9 mouse cellular contexts compared by ENCODE assay signal in genomic region chr8:105438865-105439264, GRCm38 (mm10). TPM values are rescaled to one million over a fixed set of nuclear protein-coding genes. Genes with fewer than 3 reads are reported as not detected.
A peak's percentile ranks its signal among the peaks of the same experiment; 100 is the strongest.
DNase-seq lines count a peak whose midpoint lies in the region; ATAC-seq and TF ChIP-seq lines count a peak whose summit lies in the region.
"Had no signal": no experiment of that assay in that cellular context is flagged by ENCODE, and none has a peak within 500 bp of the region (broad histone marks: within the 10 kb centered on the region; RNA-seq: fewer than 3 reads in every experiment).

No protein-coding gene starts in this region.

- no peaks in the 10 kb centered on the region for H3K36me3 ChIP-seq in neural tube, embryonic 11.5 days (ENCODE audit: control insufficient read depth, insufficient read depth, low read length)

- H3K9ac ChIP-seq in neural tube, embryonic 11.5 days (ENCODE audit: low read length), result no peak overlapping the region

- WGBS in cerebellum, adult 2 months, result 66% methylated on average over 5 of the region's 5 CpGs
- 34% methylated on average over 5 of the region's 5 CpGs for WGBS in neural tube, embryonic 11.5 days

- no peaks in the 10 kb centered on the region for H3K27me3 ChIP-seq in cerebellum, adult 2 months (ENCODE audit: control insufficient read depth, insufficient read depth, low read length)
- H3K27me3 ChIP-seq in neural tube, embryonic 11.5 days (ENCODE audit: control insufficient read depth, insufficient read depth, low read length), result no peaks in the 10 kb centered on the region

- H3K9me3 ChIP-seq in neural tube, embryonic 11.5 days (ENCODE audit: control insufficient read depth, low read length), result no peaks in the 10 kb centered on the region

- H3K27ac ChIP-seq in cerebellum, adult 2 months (ENCODE audit: insufficient read depth, low read length), result no peak overlapping the region
- no peak overlapping the region for H3K27ac ChIP-seq in neural tube, embryonic 11.5 days (ENCODE audit: low read depth, low read length)

- no peak for TF ChIP-seq POLR2A in cerebellum, adult 2 months (IDR thresholded peaks at IDR 0.05; ENCODE audit: borderline replicate concordance, insufficient read depth, low read length)

- ATAC-seq in neural tube, embryonic 11.5 days (ENCODE audit: insufficient read depth, low FRiP score, low TSS enrichment), result no peak

- TF ChIP-seq CTCF in cerebellum, adult 2 months (IDR thresholded peaks at IDR 0.05; ENCODE audit: borderline replicate concordance, insufficient read depth, low read depth, low read length), result peak; percentile 38; the same call in 1 of the 2 replicates

- no peak for DNase-seq in cerebellum, adult 2 months
- no peak for DNase-seq in cerebellum, adult 9-11 months
- DNase-seq in left cerebral cortex, postnatal 4 days, result peak; percentile 62
- no peak for DNase-seq in left cerebral cortex, adult 8-10 months (ENCODE audit: low spot score in 2 of 2)
- DNase-seq in adrenal gland, postnatal 36 days, result peak; percentile 30 to 49
- DNase-seq in induced T-regulatory cell, adult 2 months (ENCODE audit: low read depth), result peak; percentile 58
- DNase-seq in neural tube, embryonic 11.5 days (ENCODE audit: low spot score), result peak; percentile 62
- DNase-seq in urinary bladder, adult 2 months (ENCODE audit: low spot score), result no peak

- H3K4me3 ChIP-seq in cerebellum, adult 2 months (replicated peaks; ENCODE audit: insufficient read depth, low read depth, low read length), result no peak overlapping the region
- no peak overlapping the region for H3K4me3 ChIP-seq in neural tube, embryonic 11.5 days (ENCODE audit: low read depth, low read length)

- H3K4me2 ChIP-seq in neural tube, embryonic 11.5 days (ENCODE audit: low read depth), result no peak overlapping the region

- no peaks in the 10 kb centered on the region for H3K4me1 ChIP-seq in cerebellum, adult 2 months (ENCODE audit: control insufficient read depth, insufficient read depth, low read length)
- H3K4me1 ChIP-seq in neural tube, embryonic 11.5 days (ENCODE audit: control insufficient read depth, insufficient read depth, low read length), result no peaks in the 10 kb centered on the region

- intact Hi-C loops in left cerebral cortex, postnatal 4 days (cut with DNase I), result no loop called here

RNA-seq across cellular contexts. Expression of gene Lrrc36, which starts 25.5 kb away (rescaled TPM):
- polyA plus RNA-seq in cerebellum, adult 2 months (2012; rRNA removed), result 0.65 and 1.2 TPM in 2 replicates
- total RNA-seq in left cerebral cortex, postnatal 4 days (2021), result under 1 TPM; 0.40 to 0.64 TPM
- total RNA-seq in left cerebral cortex, adult 8-10 months (2022), result under 1 TPM; 0.40 to 0.82 (median 0.62) TPM
- 1 to 10 TPM; 2.4 to 2.8 TPM for total RNA-seq in adrenal gland, postnatal 36 days (2021)
- polyA plus RNA-seq in neural tube, embryonic 11.5 days (2014; fragmentation: Nextera tagmentation; extraction: Ambion mirVana), result 0.92 and 1.6 TPM in 2 replicates
- polyA plus RNA-seq in urinary bladder, adult 2 months (2012; rRNA removed), result 0.48 and 0.53 TPM in 2 replicates

RNA-seq across cellular contexts. Expression of gene Kctd19, which starts 25.6 kb away (rescaled TPM):
- polyA plus RNA-seq in cerebellum, adult 2 months (2012; rRNA removed), result 0.05 TPM in 1 of 2 replicates, not detected in the other
- not detected for total RNA-seq in left cerebral cortex, postnatal 4 days (2021)
- not detected for total RNA-seq in left cerebral cortex, adult 8-10 months (2022)
- total RNA-seq in adrenal gland, postnatal 36 days (2021), result not detected
- not detected in 2 replicates for polyA plus RNA-seq in neural tube, embryonic 11.5 days (2014; fragmentation: Nextera tagmentation; extraction: Ambion mirVana)
- 0.06 and 0.10 TPM in 2 replicates for polyA plus RNA-seq in urinary bladder, adult 2 months (2012; rRNA removed)
- total RNA-seq: layer of hippocampus, postnatal 25 days had no signal

RNA-seq across cellular contexts. Expression of gene Tppp3, which starts 32.5 kb away (rescaled TPM):
- polyA plus RNA-seq in cerebellum, adult 2 months (2012; rRNA removed), result 286 and 297 TPM in 2 replicates
- total RNA-seq in left cerebral cortex, postnatal 4 days (2021), result 10 to 100 TPM; 67.5 to 67.6 TPM
- total RNA-seq in left cerebral cortex, adult 8-10 months (2022), result 10 to 100 TPM; 59.3 to 66.5 (median 60.9) TPM
- 10 to 100 TPM; 23.6 to 36.2 TPM for total RNA-seq in adrenal gland, postnatal 36 days (2021)
- 218 and 229 TPM in 2 replicates for polyA plus RNA-seq in neural tube, embryonic 11.5 days (2014; fragmentation: Nextera tagmentation; extraction: Ambion mirVana)
- polyA plus RNA-seq in urinary bladder, adult 2 months (2012; rRNA removed), result 84.1 and 93.7 TPM in 2 replicates

RNA-seq across cellular contexts. Expression of gene Zdhhc1, which starts 57.8 kb away (rescaled TPM):
- 64.7 and 67.9 TPM in 2 replicates for polyA plus RNA-seq in cerebellum, adult 2 months (2012; rRNA removed)
- 10 to 100 TPM; 16.6 to 21.3 TPM for total RNA-seq in left cerebral cortex, postnatal 4 days (2021)
- total RNA-seq in left cerebral cortex, adult 8-10 months (2022), result 10 to 100 TPM; 38.3 to 45.8 (median 42.9) TPM
- 10 to 100 TPM; 16.0 to 17.7 TPM for total RNA-seq in adrenal gland, postnatal 36 days (2021)
- 18.5 and 18.9 TPM in 2 replicates for polyA plus RNA-seq in neural tube, embryonic 11.5 days (2014; fragmentation: Nextera tagmentation; extraction: Ambion mirVana)
- 56.7 and 64.7 TPM in 2 replicates for polyA plus RNA-seq in urinary bladder, adult 2 months (2012; rRNA removed)

Comparison
In these comparisons a context has a peak if more than half of its experiments do, and no peak if none do; other contexts are left out.
1. DNase-seq: peak in left cerebral cortex, postnatal 4 days (single experiment), adrenal gland, postnatal 36 days (2 of 2), induced T-regulatory cell, adult 2 months (single experiment) and neural tube, embryonic 11.5 days (single experiment); none in cerebellum, adult 2 months (0 of 2), cerebellum, adult 9-11 months (single experiment), left cerebral cortex, adult 8-10 months (0 of 2) and urinary bladder, adult 2 months (single experiment).